Mouse (Mus musculus): ENCODE results near the gene Mgst3. TPM values are rescaled to one million over a fixed set of nuclear protein-coding genes. Genes with fewer than 3 reads are reported as not detected.

The Mgst3 gene
- polyA plus RNA-seq, 1 experiment, result 560 TPM

GRCm38 (mm10) chr1:167374003-167374784, 19.4 kb downstream of the Mgst3 start:
- TF ChIP-seq CTCF (conservative IDR thresholded peaks at IDR 0.05; ENCODE audit: insufficient read depth, insufficient read length, low read depth, low read length) (no peak), POLR2A (IDR thresholded peaks at IDR 0.05; ENCODE audit: low read depth, low read length) (no peak)
- H3K4me1 ChIP-seq (ENCODE audit: control insufficient read depth, insufficient read depth, low read length), result peaks cover 10% of the 10 kb centered on the region; the same call in 1 of the 2 replicates
- peak overlapping the region; percentile 38 for H3K4me3 ChIP-seq (ENCODE audit: insufficient read depth, low read depth, low read length)
- H3K27ac ChIP-seq (ENCODE audit: insufficient read depth, low read depth, low read length), result peak overlapping the region; percentile 96
- WGBS, result 30% methylated on average over 15 of the region's 15 CpGs
- H3K27me3 ChIP-seq (replicated peaks; ENCODE audit: control insufficient read depth, insufficient read depth, low read length), result no peaks in the 10 kb centered on the region
- DNase-seq, result peak; percentile 95
- no peaks in the 10 kb centered on the region; the same call in 1 of the 2 replicates for H3K36me3 ChIP-seq (ENCODE audit: control insufficient read depth, insufficient read depth, low read length)

- H3K4me3 ChIP-seq (ENCODE audit: insufficient read depth, low read depth, low read length), result no peak overlapping the region
- H3K4me1 ChIP-seq (ENCODE audit: control insufficient read depth, insufficient read depth, low read length), result peaks cover 8% of the 10 kb centered on the region; the same call in 1 of the 2 replicates
- H3K27ac ChIP-seq (ENCODE audit: insufficient read depth, low read depth, low read length), result no peak overlapping the region
- H3K27me3 ChIP-seq (replicated peaks; ENCODE audit: control insufficient read depth, insufficient read depth, low read length), result no peaks in the 10 kb centered on the region
- no peak for TF ChIP-seq CTCF (conservative IDR thresholded peaks at IDR 0.05; ENCODE audit: insufficient read depth, insufficient read length, low read depth, low read length)
- no peak for TF ChIP-seq POLR2A (IDR thresholded peaks at IDR 0.05; ENCODE audit: low read depth, low read length)
- WGBS, result 81% methylated on average over 7 of the region's 7 CpGs
- DNase-seq, result no peak
- H3K36me3 ChIP-seq (ENCODE audit: control insufficient read depth, insufficient read depth, low read length), result no peaks in the 10 kb centered on the region; the same call in 1 of the 2 replicates
Measured at GRCm38 (mm10) chr1:167372739-167373138, 20.9 kb downstream of the Mgst3 start.

GRCm38 (mm10) chr1:167369905-167370304, 23.7 kb downstream of the Mgst3 start:
- peaks cover 3% of the 10 kb centered on the region for H3K36me3 ChIP-seq (ENCODE audit: control insufficient read depth, insufficient read depth, low read length)
- no peaks in the 10 kb centered on the region for H3K27me3 ChIP-seq (replicated peaks; ENCODE audit: control insufficient read depth, insufficient read depth, low read length)
- H3K27ac ChIP-seq (ENCODE audit: insufficient read depth, low read depth, low read length), result no peak overlapping the region
- peaks cover 24% of the 10 kb centered on the region; the same call in 1 of the 2 replicates for H3K4me1 ChIP-seq (ENCODE audit: control insufficient read depth, insufficient read depth, low read length)
- 6% methylated on average over 7 of the region's 7 CpGs for WGBS
- peak; percentile 93 for DNase-seq
- no peak overlapping the region for H3K4me3 ChIP-seq (ENCODE audit: insufficient read depth, low read depth, low read length)
- peak; percentile 100 for TF ChIP-seq CTCF (conservative IDR thresholded peaks at IDR 0.05; ENCODE audit: insufficient read depth, insufficient read length, low read depth, low read length)
- no peak for TF ChIP-seq POLR2A (IDR thresholded peaks at IDR 0.05; ENCODE audit: low read depth, low read length)

GRCm38 (mm10) chr1:167368513-167368912, 25.1 kb downstream of the Mgst3 start:
- Histone ChIP-seq H3K27ac (ENCODE audit: insufficient read depth, low read depth, low read length) (no peak overlapping the region), H3K4me1 (ENCODE audit: control insufficient read depth, insufficient read depth, low read length) (peaks cover 18% of the 10 kb centered on the region), H3K27me3 (replicated peaks; ENCODE audit: control insufficient read depth, insufficient read depth, low read length) (no peaks in the 10 kb centered on the region), H3K4me3 (ENCODE audit: insufficient read depth, low read depth, low read length) (no peak overlapping the region), H3K36me3 (ENCODE audit: control insufficient read depth, insufficient read depth, low read length) (peaks cover 5% of the 10 kb centered on the region)
- TF ChIP-seq CTCF (conservative IDR thresholded peaks at IDR 0.05; ENCODE audit: insufficient read depth, insufficient read length, low read depth, low read length), result peak; percentile 28; the same call in 1 of the 2 replicates
- TF ChIP-seq POLR2A (IDR thresholded peaks at IDR 0.05; ENCODE audit: low read depth, low read length), result no peak
- peak; percentile 51 for DNase-seq
- WGBS, result 58% methylated on average over 7 of the region's 7 CpGs

GRCm38 (mm10) chr1:167368018-167368417, 25.6 kb downstream of the Mgst3 start:
- peaks cover 5% of the 10 kb centered on the region for H3K36me3 ChIP-seq (ENCODE audit: control insufficient read depth, insufficient read depth, low read length)
- 88% methylated on average over 4 of the region's 4 CpGs for WGBS
- H3K27me3 ChIP-seq (replicated peaks; ENCODE audit: control insufficient read depth, insufficient read depth, low read length), result no peaks in the 10 kb centered on the region
- no peak overlapping the region for H3K27ac ChIP-seq (ENCODE audit: insufficient read depth, low read depth, low read length)
- no peak for DNase-seq
- TF ChIP-seq CTCF (conservative IDR thresholded peaks at IDR 0.05; ENCODE audit: insufficient read depth, insufficient read length, low read depth, low read length) (no peak), POLR2A (IDR thresholded peaks at IDR 0.05; ENCODE audit: low read depth, low read length) (no peak)
- no peak overlapping the region for H3K4me3 ChIP-seq (ENCODE audit: insufficient read depth, low read depth, low read length)
- H3K4me1 ChIP-seq (ENCODE audit: control insufficient read depth, insufficient read depth, low read length), result peaks cover 22% of the 10 kb centered on the region

GRCm38 (mm10) chr1:167366621-167367020, 27.0 kb downstream of the Mgst3 start:
- Histone ChIP-seq H3K36me3 (ENCODE audit: control insufficient read depth, insufficient read depth, low read length) (peaks cover 5% of the 10 kb centered on the region), H3K27ac (ENCODE audit: insufficient read depth, low read depth, low read length) (peak overlapping the region; percentile 90)
- 74% methylated on average over 6 of the region's 6 CpGs for WGBS

GRCm38 (mm10) chr1:167365808-167366207, 27.8 kb downstream of the Mgst3 start:
- no peak overlapping the region for H3K4me3 ChIP-seq (ENCODE audit: insufficient read depth, low read depth, low read length)
- DNase-seq, result peak; percentile 87
- 41% methylated on average over 7 of the region's 7 CpGs for WGBS
- H3K27ac ChIP-seq (ENCODE audit: insufficient read depth, low read depth, low read length), result peak overlapping the region; percentile 90
- H3K27me3 ChIP-seq (replicated peaks; ENCODE audit: control insufficient read depth, insufficient read depth, low read length), result no peaks in the 10 kb centered on the region
- peaks cover 22% of the 10 kb centered on the region for H3K4me1 ChIP-seq (ENCODE audit: control insufficient read depth, insufficient read depth, low read length)
- H3K36me3 ChIP-seq (ENCODE audit: control insufficient read depth, insufficient read depth, low read length), result peaks cover 5% of the 10 kb centered on the region
- TF ChIP-seq POLR2A (IDR thresholded peaks at IDR 0.05; ENCODE audit: low read depth, low read length) (no peak), CTCF (conservative IDR thresholded peaks at IDR 0.05; ENCODE audit: insufficient read depth, insufficient read length, low read depth, low read length) (no peak)

More at GRCm38 (mm10) chr1:167366621-167367020, 27.0 kb downstream of the Mgst3 start:
- peaks cover 22% of the 10 kb centered on the region for H3K4me1 ChIP-seq (ENCODE audit: control insufficient read depth, insufficient read depth, low read length)
- no peak for TF ChIP-seq POLR2A (IDR thresholded peaks at IDR 0.05; ENCODE audit: low read depth, low read length)
- TF ChIP-seq CTCF (conservative IDR thresholded peaks at IDR 0.05; ENCODE audit: insufficient read depth, insufficient read length, low read depth, low read length), result no peak
- no peak overlapping the region for H3K4me3 ChIP-seq (ENCODE audit: insufficient read depth, low read depth, low read length)
- no peaks in the 10 kb centered on the region for H3K27me3 ChIP-seq (replicated peaks; ENCODE audit: control insufficient read depth, insufficient read depth, low read length)
- DNase-seq, result peak; percentile 78

Measured in kidney, adult 2 months (tissue).